ENCODE assay signal across 8 mouse cellular contexts in the genomic region with DNA sequence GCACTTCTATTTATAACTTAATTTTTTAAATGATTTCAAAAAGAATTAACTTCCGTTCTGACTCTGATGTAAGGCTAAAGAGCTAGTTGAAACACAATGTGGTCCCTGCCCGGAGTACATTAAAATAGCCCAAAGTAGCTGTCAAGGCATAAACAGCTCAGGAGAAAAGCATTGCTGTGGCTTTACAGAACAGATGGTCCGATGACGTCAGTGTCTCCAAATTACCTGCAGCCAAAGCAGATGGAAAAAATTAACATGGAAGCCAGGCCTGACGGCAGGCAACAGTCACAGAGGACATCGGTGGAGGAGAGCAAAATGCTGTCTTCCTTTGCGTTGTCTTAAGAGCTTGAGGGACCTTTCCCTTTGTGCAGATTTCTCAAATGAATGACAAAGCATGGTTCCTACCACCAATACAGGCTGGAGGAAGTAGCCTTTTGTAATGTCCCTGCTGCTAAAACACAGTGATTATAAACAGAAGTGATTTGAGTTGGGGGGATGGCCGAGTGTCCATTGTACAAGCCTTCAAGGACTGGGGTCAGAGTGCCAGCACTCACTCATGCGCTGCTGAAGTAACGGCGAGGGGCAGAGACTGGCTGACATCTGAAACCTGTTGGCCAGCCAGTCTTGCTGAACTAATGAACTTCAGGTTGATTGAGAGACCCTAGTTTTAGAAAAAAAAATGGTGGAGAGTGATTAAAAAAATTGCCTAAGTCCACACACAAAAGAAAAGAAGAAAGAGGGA.
DNase-seq lines count a peak whose midpoint lies in the region; ATAC-seq lines count a peak whose summit lies in the region.

No protein-coding gene starts in this region.

- peak; percentile 69; the same call in 1 of the 2 replicates for ATAC-seq in forebrain, embryonic 12.5 days (ENCODE audit: low FRiP score)

- 45% methylated on average over 11 of the region's 11 CpGs for WGBS in forebrain, embryonic 12.5 days

- peak; percentile 67 for DNase-seq in 3T3-L1 (ENCODE audit: low read depth, low spot score)
- peak; percentile 43 for DNase-seq in brain, embryonic 18.5 days (ENCODE audit: low read depth, low spot score)
- peak; percentile 74 to 79 for DNase-seq in left cerebral cortex, postnatal 14 days (ENCODE audit: low spot score in 2 of 2)
- DNase-seq in lung, postnatal 25 days (ENCODE audit: low spot score): no peak
- DNase-seq in kidney, postnatal 36 days: no peak
- DNase-seq in kidney, postnatal 4 days: no peak
- no peak for DNase-seq in urinary bladder, postnatal 4 days (ENCODE audit: low spot score in 2 of 2)

- no peaks in the 10 kb centered on the region for H3K36me3 ChIP-seq in forebrain, embryonic 12.5 days (replicated peaks)

- intact Hi-C loops in left cerebral cortex, postnatal 14 days (cut with DNase I): loop anchor here (5.0 kb wide), 1 partner anchor 100 kb away; the partner anchor contains the start of gene Plcl2

- H3K4me3 ChIP-seq in forebrain, embryonic 12.5 days (replicated peaks): no peak overlapping the region

- H3K9ac ChIP-seq in forebrain, embryonic 12.5 days: no peak overlapping the region

- H3K27ac ChIP-seq in forebrain, embryonic 12.5 days: peak overlapping the region; percentile 44; the same call in 1 of the 2 replicates

- H3K4me2 ChIP-seq in forebrain, embryonic 12.5 days: no peak overlapping the region

- H3K4me1 ChIP-seq in forebrain, embryonic 12.5 days: no peaks in the 10 kb centered on the region

- H3K9me3 ChIP-seq in forebrain, embryonic 12.5 days: no peaks in the 10 kb centered on the region

- H3K27me3 ChIP-seq in forebrain, embryonic 12.5 days: no peaks in the 10 kb centered on the region

Comparison
In these comparisons a context has a peak if more than half of its experiments do, and no peak if none do; other contexts are left out.
1. DNase-seq: peak in 3T3-L1 (single experiment), brain, embryonic 18.5 days (single experiment) and left cerebral cortex, postnatal 14 days (2 of 2); none in lung, postnatal 25 days (single experiment), kidney, postnatal 36 days (0 of 2), kidney, postnatal 4 days (0 of 2) and urinary bladder, postnatal 4 days (0 of 2).